Mouse (Mus musculus) spleen, adult 2 months (tissue): Measurements from ENCODE around the gene Arrb1.

Experiments
- CTCF ChIP-seq: fragments of 200-500 bp; IDR thresholded peaks from 2 replicates; pipeline ENCODE4 v1.5.1; 2011; ENCODE audit warnings: mild to moderate bottlenecking, inconsistent platforms; ENCODE audit not compliant: insufficient read depth, insufficient read length, insufficient replicate concordance; ENCODE audit errors: extremely low read depth
- POLR2A ChIP-seq: fragments of 200-500 bp; IDR thresholded peaks from 2 replicates; pipeline ENCODE4 v1.6.1; 2011; ENCODE audit warnings: low read depth, low read length, inconsistent platforms

- TF ChIP-seq CTCF (no peak), POLR2A (no peak)
Measured at GRCm38 (mm10) chr7:99523121-99523520, 12.1 kb upstream of the Arrb1 start.
